Mouse (Mus musculus) limb, embryonic 11.5 days (tissue): ENCODE data around the gene Hoxa2. TPM values are rescaled to one million over a fixed set of nuclear protein-coding genes. Genes with fewer than 3 reads are reported as not detected.

Experiments
- ATAC-seq: fragments of 200-750 bp; cut with Nextera tagmentation; 2 replicates; pipeline ENCODE4 v1.8.0; 2017; ENCODE audit warnings: low read depth; ENCODE audit not compliant: insufficient number of reproducible peaks, low FRiP score, low TSS enrichment
- DNase-seq: peaks from one replicate; pipeline ENCODE4 v3.0.0-alpha.2; 2015; ENCODE audit warnings: low spot score
- H3K27ac ChIP-seq: fragments of 300-500 bp; sonication (generic); replicated peaks from 2 replicates; pipeline ENCODE4 v1.5.1; 2014; ENCODE audit warnings: low read depth, mild to moderate bottlenecking, low read length
- H3K27me3 ChIP-seq: fragments of 300-500 bp; sonication (generic); 2 replicates; pipeline ENCODE4 v1.6.1; 2014; ENCODE audit warnings: mild to moderate bottlenecking, low read length, mixed read lengths; ENCODE audit not compliant: control insufficient read depth, insufficient read depth
- H3K36me3 ChIP-seq: fragments of 300-500 bp; sonication (generic); 2 replicates; pipeline ENCODE4 v1.6.1; 2014; ENCODE audit warnings: mild to moderate bottlenecking, low read length, moderate library complexity, mixed read lengths; ENCODE audit not compliant: control insufficient read depth, insufficient read depth
- H3K4me1 ChIP-seq: fragments of 300-500 bp; sonication (generic); 2 replicates; pipeline ENCODE4 v1.6.1; 2014; ENCODE audit warnings: low read length, mixed read lengths; ENCODE audit not compliant: control insufficient read depth, insufficient read depth
- H3K4me2 ChIP-seq: fragments of 300-500 bp; sonication (generic); 2 replicates; pipeline ENCODE4 v1.6.1; 2014; ENCODE audit warnings: low read depth, mild to moderate bottlenecking, moderate library complexity; ENCODE audit not compliant: severe bottlenecking
- H3K4me3 ChIP-seq: fragments of 300-500 bp; sonication (generic); 2 replicates; pipeline ENCODE4 v1.5.1; 2014; ENCODE audit warnings: low read depth, low read length
- H3K9ac ChIP-seq: fragments of 300-500 bp; sonication (generic); 2 replicates; pipeline ENCODE4 v1.6.1; 2014; ENCODE audit warnings: mild to moderate bottlenecking, low read length
- H3K9me3 ChIP-seq: fragments of 300-500 bp; sonication (generic); 2 replicates; pipeline ENCODE4 v1.6.1; 2016; ENCODE audit warnings: low read length; ENCODE audit not compliant: control insufficient read depth
- whole genome bisulfite sequencing: fragments of 180-500 bp; shearing (Covaris S2); extraction: QIAGEN DNeasy Blood & Tissue Kit; methylation state at CpG from one replicate; pipeline ENCODE4 v1.1.7; 2014; 5-methylcytosine and 5-hydroxymethylcytosine counted together
- polyA plus RNA-seq: library from polyadenylated mRNA; unstranded; fragments of >200 nt; fragmentation: Nextera tagmentation; extraction: Ambion mirVana; gene quantifications from 2 replicates; pipeline ENCODE4 v1.2.1, GENCODE M21; 2014

Gene Hoxa2
- polyA plus RNA-seq, 1 experiment from 2014 or later = 3.0 TPM

GRCm38 (mm10) chr6:52137841-52138535 lies 26.6 kb downstream of the Hoxa2 start:
- Histone ChIP-seq H3K4me1 (no peaks in the 10 kb centered on the region; the same call in 1 of the 2 replicates), H3K36me3 (no peaks in the 10 kb centered on the region), H3K9me3 (no peaks in the 10 kb centered on the region), H3K4me2 (no peak overlapping the region), H3K4me3 (no peak overlapping the region), H3K27ac (no peak overlapping the region), H3K27me3 (no peaks in the 10 kb centered on the region), H3K9ac (no peak overlapping the region)
- ATAC-seq = no peak
- no peak for DNase-seq
- 66% methylated on average over 9 of the region's 9 CpGs for WGBS

- H3K27me3 ChIP-seq = 0 out of 2 replicates have a peak, but pooled peaks cover 3% of the 10 kb centered on the region
- DNase-seq = no peak
- H3K4me1 ChIP-seq = no peaks in the 10 kb centered on the region
- no peak overlapping the region for H3K4me2 ChIP-seq
- ATAC-seq = no peak
- WGBS = 86% methylated on average over 4 of the region's 4 CpGs
- H3K9ac ChIP-seq = no peak overlapping the region
- no peak overlapping the region for H3K4me3 ChIP-seq
- no peak overlapping the region for H3K27ac ChIP-seq
- H3K9me3 ChIP-seq = no peaks in the 10 kb centered on the region
- no peaks in the 10 kb centered on the region for H3K36me3 ChIP-seq
Observed at GRCm38 (mm10) chr6:52123673-52124072, 41.0 kb downstream of the Hoxa2 start.

- 53% methylated on average over 3 of the region's 3 CpGs for WGBS
- no peak for DNase-seq
Observed at GRCm38 (mm10) chr6:52121173-52121572, 43.5 kb downstream of the Hoxa2 start.

GRCm38 (mm10) chr6:52118903-52119635 lies 45.6 kb downstream of the Hoxa2 start:
- Histone ChIP-seq H3K4me3 (no peak overlapping the region), H3K27ac (no peak overlapping the region), H3K27me3 (0 out of 2 replicates have a peak, but pooled peaks cover 3% of the 10 kb centered on the region), H3K36me3 (no peaks in the 10 kb centered on the region), H3K4me1 (peaks cover 13% of the 10 kb centered on the region), H3K9ac (no peak overlapping the region), H3K9me3 (no peaks in the 10 kb centered on the region), H3K4me2 (no peak overlapping the region)
- WGBS = 12% methylated on average over 6 of the region's 6 CpGs
- DNase-seq (no peak), ATAC-seq (no peak)

More at GRCm38 (mm10) chr6:52121173-52121572, 43.5 kb downstream of the Hoxa2 start:
- H3K27ac ChIP-seq = no peak overlapping the region
- peaks cover 6% of the 10 kb centered on the region for H3K4me1 ChIP-seq
- no peaks in the 10 kb centered on the region for H3K9me3 ChIP-seq
- no peak for ATAC-seq
- H3K4me2 ChIP-seq = no peak overlapping the region
- H3K27me3 ChIP-seq = 0 out of 2 replicates have a peak, but pooled peaks cover 3% of the 10 kb centered on the region
- no peak overlapping the region for H3K4me3 ChIP-seq
- no peaks in the 10 kb centered on the region for H3K36me3 ChIP-seq
- H3K9ac ChIP-seq = no peak overlapping the region

DNA sequence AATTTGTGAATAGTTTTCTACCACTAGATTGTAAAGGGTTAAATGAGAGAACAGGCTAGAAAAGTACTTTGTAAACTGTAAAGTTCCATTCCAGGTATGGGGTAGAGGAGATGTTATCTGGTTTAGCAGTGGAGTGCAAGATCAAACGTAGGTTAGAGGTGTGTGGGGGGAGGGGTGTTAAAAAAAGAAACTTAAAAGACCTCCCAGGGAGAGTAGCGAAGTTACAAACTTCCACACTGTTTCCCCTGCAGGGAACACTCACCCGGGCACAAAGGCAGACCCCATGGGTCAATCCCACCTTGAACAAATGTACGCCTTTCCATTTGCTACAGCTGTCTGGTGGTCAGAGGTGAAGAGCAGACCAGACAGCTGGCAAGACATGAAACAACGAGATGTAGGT lies 48.7 kb downstream of the Hoxa2 start:
- Histone ChIP-seq H3K27me3 (0 out of 2 replicates have a peak, but pooled peaks cover 3% of the 10 kb centered on the region), H3K9ac (no peak overlapping the region), H3K9me3 (no peaks in the 10 kb centered on the region), H3K36me3 (no peaks in the 10 kb centered on the region), H3K4me3 (no peak overlapping the region), H3K4me2 (no peak overlapping the region), H3K4me1 (peaks cover 13% of the 10 kb centered on the region), H3K27ac (no peak overlapping the region)
- ATAC-seq = no peak
- WGBS = 2% methylated on average over 5 of the region's 5 CpGs
- DNase-seq = no peak

Other genes starting within 250 kb of the Hoxa2 start
- gene Skap2, start 152.3 kb downstream of the Hoxa2 start, polyA plus RNA-seq = 15.3 and 20.3 TPM in 2 replicates
- 0.99 and 1.1 TPM in 2 replicates for gene Hoxa1, start 6.5 kb downstream of the Hoxa2 start, polyA plus RNA-seq
- gene 5730596B20Rik, start 12.7 kb upstream of the Hoxa2 start, polyA plus RNA-seq = 0.99 and 1.4 TPM in 2 replicates
- gene Hoxa4, start 26.9 kb upstream of the Hoxa2 start, polyA plus RNA-seq = 1.0 and 1.3 TPM in 2 replicates
- gene Hoxa5, start 39.8 kb upstream of the Hoxa2 start, polyA plus RNA-seq = 11.0 and 11.3 TPM in 2 replicates
- gene Hoxa6, start 43.9 kb upstream of the Hoxa2 start, polyA plus RNA-seq = 3.5 and 4.6 TPM in 2 replicates
- gene Hoxa3, start 48.5 kb upstream of the Hoxa2 start, polyA plus RNA-seq = 5.6 and 6.2 TPM in 2 replicates
- 1.1 and 1.3 TPM in 2 replicates for gene Gm28308, start 48.5 kb upstream of the Hoxa2 start, polyA plus RNA-seq
- gene Hoxa7, start 57.0 kb upstream of the Hoxa2 start, polyA plus RNA-seq = 14.7 and 16.2 TPM in 2 replicates
- 86.7 and 90.5 TPM in 2 replicates for gene Hoxa9, start 66.3 kb upstream of the Hoxa2 start, polyA plus RNA-seq
- gene Hoxa10, start 76.0 kb upstream of the Hoxa2 start, polyA plus RNA-seq = 274 and 278 TPM in 2 replicates
- 66.3 and 78.0 TPM in 2 replicates for gene Hoxa11, start 81.0 kb upstream of the Hoxa2 start, polyA plus RNA-seq
- gene Hoxa13, start 96.0 kb upstream of the Hoxa2 start, polyA plus RNA-seq = 25.1 and 29.7 TPM in 2 replicates
- 3.8 and 5.1 TPM in 2 replicates for gene Evx1, start 148.7 kb upstream of the Hoxa2 start, polyA plus RNA-seq